Mouse (Mus musculus) E14TG2a.4 (cell line): ENCODE results near the gene Mecr.

ENCODE experiments used
- CTCF ChIP-seq: conservative IDR thresholded peaks from 2 replicates; pipeline ENCODE4 v1.5.1; 2014; ENCODE audit warnings: low read length
- NANOG ChIP-seq: IDR thresholded peaks from 2 replicates; pipeline ENCODE4 v1.6.1; 2014; ENCODE audit warnings: borderline replicate concordance, low read length, mixed read lengths
- POU5F1 ChIP-seq: IDR thresholded peaks from 2 replicates; pipeline ENCODE4 v1.6.1; 2014; ENCODE audit warnings: low read length, borderline replicate concordance

DNA sequence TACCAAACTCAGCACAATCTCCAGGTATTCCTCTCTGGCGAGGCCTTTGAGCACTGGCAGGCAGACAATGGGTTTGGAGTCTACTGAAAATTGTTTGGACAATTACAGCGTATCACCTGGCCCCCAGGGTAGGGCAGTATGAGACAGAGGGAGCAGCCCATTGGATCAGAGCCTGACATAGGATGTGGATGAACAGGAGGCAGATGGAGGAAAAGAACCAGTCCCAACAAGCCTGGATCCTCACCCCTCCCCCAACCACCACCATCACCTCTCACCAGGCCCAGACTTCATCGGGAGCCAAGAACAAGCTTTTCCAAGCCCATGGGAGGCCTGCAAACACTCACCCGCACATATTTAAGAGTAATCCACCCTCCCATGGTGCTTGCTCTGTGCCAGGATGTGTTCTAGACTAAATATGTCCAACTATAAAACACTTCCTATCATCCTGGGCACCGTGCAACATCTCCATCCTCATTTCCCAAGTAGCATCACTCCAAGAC lies 11.7 kb upstream of the Mecr start:
- no peak for TF ChIP-seq CTCF
- no peak for TF ChIP-seq NANOG
- TF ChIP-seq POU5F1, result no peak
